Mouse (Mus musculus) ES-Bruce4 (cell line): ENCODE measurements around the gene Gm49673.
"Not testable (repeated sequence)": the region's sequence is repeated elsewhere in the genome, so short reads cannot be mapped to it uniquely, and the experiment has no call there.

Source experiments
- CTCF ChIP-seq: IDR thresholded peaks from one replicate; pipeline ENCODE4 v1.8.1; 2011; ENCODE audit warnings: low read depth, low read length
- POLR2A ChIP-seq: IDR thresholded peaks from one replicate; pipeline ENCODE4 v1.8.1; 2011; ENCODE audit warnings: low read length; ENCODE audit not compliant: insufficient read depth

- not testable (repeated sequence) for TF ChIP-seq CTCF, POLR2A
Observed at GRCm38 (mm10) chr17:8158627-8159026, 11.0 kb upstream of the Gm49673 start.
